Mouse (Mus musculus) retina, adult 2 months (tissue): ENCODE data around the gene Vps16.

Source experiments
- DNase-seq: peaks from one replicate; pipeline ENCODE4 v3.0.0-alpha.2; 2012; ENCODE audit warnings: low read depth, low spot score

Vps16 gene

GRCm38 (mm10) chr2:130424126-130424853 is at the start of gene Vps16, which contains the start of gene Pced1a:
Vps16 (plus strand) TSS chr2:130424339.
Pced1a (minus strand) TSS chr2:130424701.
- DNase-seq: peak; percentile 83

DNA sequence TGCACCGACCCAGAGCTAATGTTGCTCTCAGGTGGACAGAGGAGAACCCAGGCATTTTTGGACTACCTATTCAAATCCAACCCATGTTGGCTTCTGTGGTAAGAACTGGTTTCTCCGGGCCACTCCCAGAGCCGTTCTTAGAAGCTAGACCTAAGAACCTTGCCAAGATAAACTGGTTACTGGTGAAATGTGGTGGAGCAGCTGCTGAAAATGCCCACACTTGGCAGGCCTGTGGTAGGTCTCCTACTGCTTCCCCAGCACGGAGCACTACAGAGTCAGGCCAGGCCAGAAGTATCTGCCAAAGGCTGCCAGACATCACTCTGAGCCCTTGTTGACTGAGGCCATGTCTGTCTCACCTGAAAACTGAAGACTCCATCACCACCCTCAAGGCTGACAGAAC is 49.2 kb upstream of the Vps16 start:
- no peak for DNase-seq

DNA sequence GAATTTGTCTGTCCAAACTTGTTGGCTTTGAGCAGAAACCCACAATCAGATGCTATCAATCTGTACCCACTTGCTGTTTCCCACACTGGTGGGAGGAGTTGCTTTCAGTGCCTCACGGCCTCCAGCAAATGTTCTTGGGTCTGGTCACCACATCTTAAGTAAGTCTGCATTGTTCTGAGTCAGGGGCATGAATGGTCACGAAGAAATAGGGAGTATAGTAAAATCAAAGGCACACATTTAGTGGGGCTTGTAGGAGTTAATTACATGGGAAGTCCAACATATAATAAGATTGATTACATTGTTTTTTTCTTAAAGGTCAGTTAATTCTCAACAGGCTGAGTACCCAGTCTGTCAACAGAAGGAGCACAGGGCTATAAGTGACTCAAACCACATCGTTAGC is 40.9 kb upstream of the Vps16 start:
- DNase-seq: no peak

DNA sequence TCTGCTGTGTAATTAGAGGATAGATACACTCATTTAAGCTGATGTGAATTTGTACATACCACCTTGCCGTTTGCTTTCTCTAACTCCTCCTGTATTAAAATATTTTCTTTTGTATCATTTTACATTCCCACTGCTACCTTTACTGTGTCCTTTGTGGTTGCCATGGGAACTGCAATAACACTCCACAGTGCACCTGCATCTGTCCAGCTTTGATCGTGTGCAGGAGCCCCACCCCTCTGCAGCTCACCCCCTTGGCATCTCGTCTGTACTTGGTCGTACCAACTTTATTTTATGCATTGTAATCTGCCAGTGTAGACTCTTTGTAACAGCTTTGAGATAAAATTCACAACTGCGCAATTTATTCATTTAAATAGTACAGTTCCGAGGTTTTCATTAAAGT is 40.2 kb upstream of the Vps16 start:
- DNase-seq: no peak

DNA sequence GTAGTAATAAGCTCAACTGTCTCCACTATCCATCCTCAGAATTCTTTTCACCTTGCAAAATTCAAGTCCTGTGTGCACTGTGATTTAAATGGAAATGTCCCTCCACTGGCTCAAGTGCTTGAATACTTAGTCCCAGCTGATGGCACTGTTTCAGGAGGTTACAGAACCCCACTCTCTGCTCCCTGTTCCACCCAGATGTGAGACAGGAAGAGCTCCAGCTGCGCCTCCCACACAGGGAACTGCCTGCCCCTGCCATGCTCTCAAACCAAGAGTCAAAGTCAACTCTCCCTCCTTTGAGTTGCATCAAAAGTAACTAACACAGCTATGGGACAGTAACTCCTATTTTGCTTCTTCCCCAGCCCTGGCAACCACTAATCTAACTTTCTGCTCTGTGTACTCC is 37.9 kb upstream of the Vps16 start:
- no peak for DNase-seq

GRCm38 (mm10) chr2:130388796-130389195 is 35.3 kb upstream of the Vps16 start:
- no peak for DNase-seq

DNA sequence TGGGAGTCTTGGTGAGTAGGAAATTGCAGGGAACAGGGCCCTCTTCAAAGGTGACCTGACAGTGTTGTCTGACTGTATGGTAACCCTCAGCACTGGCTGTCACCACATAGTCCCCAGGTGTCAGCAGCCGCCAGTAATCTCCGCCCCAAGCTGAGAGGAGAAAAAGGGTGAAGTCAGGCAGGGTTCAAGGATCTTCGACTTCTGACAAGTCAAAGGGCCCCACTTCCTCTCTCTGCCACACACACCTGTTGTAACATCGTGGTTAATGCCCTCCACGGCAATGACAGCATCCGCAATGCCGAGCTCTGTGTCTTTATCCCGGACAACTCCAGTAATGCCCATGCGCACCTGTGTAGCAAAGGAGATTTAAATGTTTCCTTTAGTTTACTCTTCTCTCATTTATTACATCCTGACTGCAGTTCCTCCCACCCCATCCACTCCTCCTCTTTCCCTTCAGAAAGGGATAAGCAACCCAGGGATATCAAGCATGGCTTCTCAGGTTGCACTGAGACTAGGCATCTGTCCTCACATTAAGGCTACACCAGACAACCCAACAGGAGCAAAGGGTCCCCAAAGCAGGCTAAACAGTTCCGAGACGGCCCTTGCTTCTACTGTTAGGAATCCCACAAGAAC is 33.0 kb upstream of the Vps16 start:
- DNase-seq: no peak

- no peak for DNase-seq
Observed at GRCm38 (mm10) chr2:130392836-130393235, 31.3 kb upstream of the Vps16 start.

GRCm38 (mm10) chr2:130395696-130396095 is 28.4 kb upstream of the Vps16 start:
- no peak for DNase-seq

GRCm38 (mm10) chr2:130397186-130397985 is 26.8 kb upstream of the Vps16 start, which contains the start of gene Cpxm1:
Cpxm1 (minus strand) TSS chr2:130397574.
- DNase-seq: no peak

- no peak for DNase-seq
Observed at GRCm38 (mm10) chr2:130398091-130398490, 26.0 kb upstream of the Vps16 start.

DNA sequence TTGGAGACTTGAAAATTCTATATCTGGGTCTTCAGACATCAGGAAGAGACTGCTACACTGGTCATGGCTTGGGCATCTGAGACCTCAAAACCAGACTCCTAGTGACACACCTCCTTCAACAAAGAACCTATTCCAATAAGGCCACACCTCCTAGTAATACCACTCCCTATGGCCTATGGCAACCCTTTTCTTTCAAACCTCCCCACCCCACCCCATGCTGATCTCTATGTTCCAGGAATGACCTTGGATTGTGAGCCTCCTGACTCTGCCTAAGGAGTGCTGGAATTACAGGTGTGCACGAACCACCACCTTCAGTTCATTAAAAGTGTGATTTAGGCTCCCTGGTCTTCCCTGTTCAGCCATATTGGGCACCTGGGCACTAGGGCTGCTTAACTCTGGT is 24.1 kb upstream of the Vps16 start:
- no peak for DNase-seq

DNA sequence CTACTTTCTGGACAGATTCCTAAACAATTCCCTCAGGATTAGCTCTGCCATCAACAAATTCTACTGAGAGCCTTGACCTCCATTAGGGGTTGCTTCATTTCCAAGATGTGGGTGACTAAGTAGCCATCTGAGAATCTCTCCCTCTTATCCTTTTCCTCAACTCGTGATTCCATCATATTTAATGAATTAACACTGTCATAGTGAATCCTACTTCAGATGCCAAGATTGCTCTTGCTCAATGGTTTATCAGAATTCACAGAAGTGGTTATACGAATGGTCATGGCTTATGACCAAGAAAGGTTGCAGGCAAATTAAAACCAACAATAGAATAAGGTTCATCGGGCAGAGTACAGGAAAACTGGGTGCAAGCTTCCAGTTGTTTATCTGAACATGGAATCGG is 22.2 kb upstream of the Vps16 start:
- no peak for DNase-seq

- DNase-seq: no peak
Observed at GRCm38 (mm10) chr2:130404939-130405338, 19.2 kb upstream of the Vps16 start, which contains the start of the genes Gm28372 and 1700020A23Rik. Gm28372 (plus strand) TSS chr2:130405239. 1700020A23Rik (plus strand) TSS chr2:130405259.

DNA sequence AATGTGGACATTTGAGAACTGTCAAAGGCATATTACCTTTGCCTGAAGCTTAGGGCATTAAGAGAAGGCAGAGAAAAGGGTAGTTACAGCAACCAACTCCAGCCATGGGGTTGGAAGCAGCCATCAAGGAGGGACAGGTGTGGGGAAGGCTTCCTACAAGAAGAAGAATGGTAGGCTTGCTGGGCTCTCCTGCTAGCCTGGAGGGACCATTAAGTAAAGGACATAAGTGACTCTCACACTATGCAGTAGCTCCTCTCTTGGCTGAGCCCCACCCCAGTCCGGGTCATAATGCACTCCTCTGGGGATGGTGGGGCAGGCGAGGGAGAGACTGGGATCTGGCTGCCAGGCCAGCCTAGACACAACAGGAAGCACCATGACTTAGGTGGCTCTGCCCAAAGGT is 18.0 kb upstream of the Vps16 start, which contains the start of gene Tmem239:
TSS of gene Tmem239 (plus strand) at position 301 of the 400 bp plus-strand sequence.
- no peak for DNase-seq

DNA sequence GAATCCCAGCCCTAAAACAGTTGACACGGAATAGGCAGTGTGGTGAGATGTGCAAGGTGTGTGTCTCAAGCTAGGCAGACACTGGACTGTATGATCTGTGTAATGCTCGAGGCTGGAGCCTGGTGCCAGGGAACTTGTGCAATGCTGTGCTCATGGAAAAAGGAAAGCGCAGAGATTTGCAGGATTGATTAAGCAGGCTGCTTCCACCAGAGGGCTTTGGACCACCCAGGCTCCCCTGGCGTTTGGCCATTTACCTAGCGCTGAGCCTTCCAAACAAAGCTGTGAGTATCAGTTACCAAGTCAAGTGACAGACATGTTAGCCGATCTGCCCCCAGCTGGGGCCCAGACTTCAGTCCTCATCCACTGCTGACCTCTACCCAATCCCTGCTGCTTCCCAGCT is 15.9 kb upstream of the Vps16 start:
- DNase-seq: no peak

- DNase-seq: peak; percentile 51
Observed at GRCm38 (mm10) chr2:130411558-130412495, 12.3 kb upstream of the Vps16 start.

GRCm38 (mm10) chr2:130412775-130413174 is 11.4 kb upstream of the Vps16 start:
- no peak for DNase-seq

- no peak for DNase-seq
Observed at GRCm38 (mm10) chr2:130414094-130414856, 9.9 kb upstream of the Vps16 start.
